Mouse (Mus musculus) left cerebral cortex, postnatal 25 days (tissue): ENCODE results near the gene Pld5. TPM values are rescaled to one million over a fixed set of nuclear protein-coding genes. Genes with fewer than 3 reads are reported as not detected.
A peak's percentile ranks its signal among the peaks of the same experiment; 100 is the strongest.
"Not testable (repeated sequence)": the region's sequence is repeated elsewhere in the genome, so short reads cannot be mapped to it uniquely, and the experiment has no call there.

Experiments used
- DNase-seq, 2 experiments: peaks; one replicate each; pipeline ENCODE4 v3.0.0; 2022; ENCODE audit warnings: low spot score in 2 of 2, mixed read lengths in 1 of 2
- intact Hi-C: fragments of 180-260 bp; cut with DNase I; formaldehyde crosslinking; loops from one replicate; pipeline ENCODE4 v1.15.1; 2025
- total RNA-seq, 2 experiments: library from RNA; stranded (reverse); gene quantifications; 2 replicates each; pipeline ENCODE4 v1.2.3; 2021

Gene Pld5
- total RNA-seq, 2 experiments from 2014 or later = 9.4 to 13.1 TPM

- no peak for DNase-seq
- intact Hi-C loops = no loop called here
Measured at GRCm38 (mm10) chr1:175988448-175988847, 286.7 kb downstream of the Pld5 start.

DNA sequence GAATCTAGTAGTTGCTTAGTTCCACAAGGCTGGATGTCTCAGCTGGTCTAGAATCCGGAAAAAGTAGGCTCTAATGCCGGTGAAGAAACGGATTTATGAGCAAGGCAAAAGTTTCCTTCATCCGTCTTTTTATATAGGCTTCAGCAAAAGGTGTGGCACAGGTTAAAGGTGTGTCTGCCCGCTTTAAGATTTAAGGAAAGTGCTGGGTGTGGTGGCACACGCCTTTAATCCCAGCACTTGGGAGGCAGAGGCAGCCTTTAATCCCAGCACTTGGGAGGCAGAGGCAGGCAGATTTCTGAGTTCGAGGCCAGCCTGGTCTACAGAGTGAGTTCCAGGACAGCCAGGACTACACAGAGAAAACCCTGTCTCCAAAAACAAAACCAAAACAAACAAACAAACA lies 296.1 kb downstream of the Pld5 start, which contains the start of gene Rbm8a2:
Rbm8a2 (minus strand) TSS at position 101 of the 400 bp plus-strand sequence.
- DNase-seq, intact Hi-C loops: not testable (repeated sequence)

GRCm38 (mm10) chr1:175970710-175971109 lies 304.4 kb downstream of the Pld5 start:
- intact Hi-C loops = no loop called here
- DNase-seq = peak in 1 of 2 experiments; percentile 39

DNA sequence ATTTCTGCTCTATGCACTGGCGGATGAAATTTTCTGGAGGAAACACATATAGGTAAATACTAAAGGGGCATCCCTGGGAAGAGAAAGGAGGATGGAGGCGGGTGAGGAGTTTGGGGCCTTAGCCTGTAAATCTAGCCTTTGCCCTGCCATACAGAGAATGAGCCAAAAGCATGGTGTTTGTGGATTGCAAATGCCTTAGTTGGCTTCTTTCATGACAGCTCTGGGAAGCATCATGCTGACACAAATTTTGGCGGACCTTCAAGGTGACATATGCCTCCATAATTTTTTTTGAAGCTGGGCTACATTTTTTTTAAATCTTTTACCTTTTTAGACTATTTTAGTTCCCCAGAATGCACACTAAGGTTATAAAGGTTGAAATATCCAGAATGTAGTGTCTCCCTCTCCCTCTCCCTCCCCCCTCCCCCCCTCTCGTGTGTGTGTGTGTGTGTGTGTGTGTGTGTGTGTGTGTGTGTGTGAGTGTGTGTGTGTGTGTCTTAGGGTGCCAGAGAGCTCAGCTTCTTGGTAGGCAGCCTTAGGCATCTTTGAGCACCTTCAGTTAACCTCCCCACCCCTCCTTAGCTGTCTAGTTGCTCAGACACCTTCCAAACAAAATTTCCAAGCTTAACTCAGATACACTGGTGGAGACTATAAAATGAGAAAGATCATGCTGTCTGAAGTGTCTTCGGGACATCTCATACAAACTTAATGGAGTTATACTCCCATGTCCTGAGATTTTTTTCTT lies 307.9 kb downstream of the Pld5 start:
- no peak for DNase-seq
- intact Hi-C loops = no loop called here

GRCm38 (mm10) chr1:175961786-175962185 lies 313.3 kb downstream of the Pld5 start:
- DNase-seq = no peak
- intact Hi-C loops = no loop called here

DNA sequence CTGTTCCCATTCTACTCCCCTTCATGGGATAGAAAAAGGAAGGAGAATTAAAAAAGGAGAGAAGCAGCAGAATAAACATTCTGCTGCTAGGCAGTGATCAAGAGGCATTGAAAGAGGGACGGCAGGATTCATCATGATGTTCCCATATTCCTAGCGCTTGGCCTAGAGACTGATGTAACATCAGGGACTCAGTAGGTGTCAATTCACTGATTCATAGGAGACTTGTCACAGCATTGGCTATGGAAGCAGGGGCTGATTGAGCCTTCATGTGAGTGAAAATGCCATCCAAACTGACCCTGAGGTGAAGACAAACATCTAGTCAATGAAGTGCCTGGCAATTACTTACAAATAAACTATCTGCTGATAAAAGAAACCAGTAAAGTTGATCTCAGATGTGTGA lies 324.3 kb downstream of the Pld5 start:
- intact Hi-C loops = no loop called here
- no peak for DNase-seq

- intact Hi-C loops = no loop called here
- no peak for DNase-seq
Measured at GRCm38 (mm10) chr1:175950421-175950820, 324.7 kb downstream of the Pld5 start.

DNA sequence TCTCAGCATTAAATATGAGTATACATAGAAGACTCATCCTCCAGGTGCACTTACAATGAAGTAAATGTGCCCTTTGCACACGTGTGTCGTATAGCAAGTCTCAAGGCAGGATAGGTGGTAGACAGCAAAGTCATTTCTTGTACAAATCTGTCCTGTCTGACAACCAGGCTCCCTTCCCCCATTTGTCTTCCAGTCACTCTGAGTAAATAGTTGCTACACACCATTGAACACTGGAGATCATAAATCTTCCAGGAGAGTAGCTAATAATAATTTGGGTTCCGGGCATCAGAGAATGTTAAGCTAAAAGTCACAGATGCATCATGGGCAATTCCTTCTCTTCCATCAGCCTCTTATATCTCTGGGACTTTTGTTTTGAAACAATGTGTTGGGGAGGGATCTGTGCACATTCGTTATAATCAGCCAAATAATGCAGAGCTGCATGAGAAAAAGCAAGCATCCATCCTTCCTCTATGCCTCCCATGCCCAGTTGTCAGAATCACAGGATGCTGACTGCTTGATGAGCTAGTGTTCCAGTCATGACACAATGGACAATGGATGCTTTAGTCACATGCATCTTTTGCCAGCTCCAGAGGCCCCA lies 328.3 kb downstream of the Pld5 start:
- DNase-seq = no peak
- intact Hi-C loops = no loop called here

- intact Hi-C loops = no loop called here
- no peak for DNase-seq
Measured at GRCm38 (mm10) chr1:175943168-175943567, 331.9 kb downstream of the Pld5 start.

- no peak for DNase-seq
- intact Hi-C loops = loop anchor here (5.0 kb wide), 2 partner anchors 284 to 924 kb away; no protein-coding TSS in a partner anchor
Measured at GRCm38 (mm10) chr1:175938731-175939130, 336.4 kb downstream of the Pld5 start.

GRCm38 (mm10) chr1:175936282-175936737 lies 338.8 kb downstream of the Pld5 start:
- peak; percentile 85 to 91 for DNase-seq
- intact Hi-C loops = loop anchor here (1.0 to 5.0 kb wide), 3 partner anchors 286 to 926 kb away; no protein-coding TSS in a partner anchor

- no peak for DNase-seq
- intact Hi-C loops = no loop called here
Measured at GRCm38 (mm10) chr1:175931391-175931790, 343.7 kb downstream of the Pld5 start.

- intact Hi-C loops = loop anchor here (2.0 to 5.0 kb wide), 3 partner anchors 252 to 887 kb away; no protein-coding TSS in a partner anchor
- peak; percentile 80 to 87 for DNase-seq
Measured at GRCm38 (mm10) chr1:175923848-175924787, 351.0 kb downstream of the Pld5 start.

- no peak for DNase-seq
- intact Hi-C loops = loop anchor here (5.0 kb wide), 2 partner anchors 249 to 884 kb away; no protein-coding TSS in a partner anchor
Measured at GRCm38 (mm10) chr1:175921091-175921490, 354.0 kb downstream of the Pld5 start.

DNA sequence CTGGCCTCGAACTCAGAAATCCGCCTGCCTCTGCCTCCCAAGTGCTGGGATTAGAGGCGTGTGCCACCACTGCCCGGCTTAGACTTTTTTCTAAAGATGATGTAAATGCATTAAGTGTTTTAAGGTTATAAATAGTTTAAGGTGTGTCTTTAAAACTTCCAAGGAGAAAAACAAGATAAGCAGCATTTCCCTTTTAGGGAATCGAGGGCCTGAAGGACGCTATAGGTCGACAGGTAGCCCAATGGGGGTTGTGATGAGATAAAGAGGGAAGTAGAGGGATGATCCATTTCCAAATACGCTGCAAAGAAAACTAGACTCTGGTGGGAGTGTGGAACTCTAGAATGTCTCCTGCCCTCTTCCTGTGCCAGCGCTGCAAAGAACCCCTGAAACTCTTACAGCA lies 355.1 kb downstream of the Pld5 start, which contains the start of gene Gm38100:
Gm38100 (plus strand) TSS at position 301 of the 400 bp plus-strand sequence.
- intact Hi-C loops = loop anchor here (5.0 kb wide), 2 partner anchors 248 to 883 kb away; no protein-coding TSS in a partner anchor
- DNase-seq = no peak

GRCm38 (mm10) chr1:175913728-175914303 lies 361.3 kb downstream of the Pld5 start:
- no peak for DNase-seq
- intact Hi-C loops = no loop called here
